Mouse (Mus musculus) C2C12 (cell line): ENCODE results near the gene H2afy. TPM values are rescaled to one million over a fixed set of nuclear protein-coding genes. Genes with fewer than 3 reads are reported as not detected.

Experiments used
- H3K27me3 ChIP-seq: one replicate; pipeline ENCODE4 v1.6.1; 2011; ENCODE audit not compliant: control insufficient read depth, insufficient read depth, insufficient read length
- H3K36me3 ChIP-seq: one replicate; pipeline ENCODE4 v1.6.1; 2011; ENCODE audit not compliant: control insufficient read depth, insufficient read depth
- H3K4me3 ChIP-seq: one replicate; pipeline ENCODE4 v1.5.1; 2011; ENCODE audit warnings: mild to moderate bottlenecking, control low read depth; ENCODE audit not compliant: poor library complexity, insufficient read depth, severe bottlenecking
- H3K79me2 ChIP-seq: one replicate; pipeline ENCODE4 v1.6.1; 2011; ENCODE audit not compliant: control insufficient read depth, insufficient read depth
- H3K79me3 ChIP-seq: one replicate; pipeline ENCODE4 v1.6.1; 2011; ENCODE audit warnings: low read depth, control low read depth
- H3ac ChIP-seq: one replicate; pipeline ENCODE3; 2011; ENCODE audit warnings: low read depth; ENCODE audit not compliant: control insufficient read depth, insufficient read length
- CEBPB ChIP-seq: IDR thresholded peaks from one replicate; pipeline ENCODE4 v1.6.1; 2011; ENCODE audit warnings: low read depth, mild to moderate bottlenecking, control low read depth, moderate library complexity
- CTCF ChIP-seq: IDR thresholded peaks from one replicate; pipeline ENCODE4 v1.5.1; 2011; ENCODE audit not compliant: control insufficient read depth, insufficient read depth, insufficient read length
- FOSL1 ChIP-seq: IDR thresholded peaks from one replicate; pipeline ENCODE4 v1.8.0; 2011; ENCODE audit warnings: mild to moderate bottlenecking, low read length; ENCODE audit not compliant: poor library complexity, insufficient read depth, severe bottlenecking
- MAX ChIP-seq: IDR thresholded peaks from one replicate; pipeline ENCODE4 v1.6.1; 2011; ENCODE audit warnings: mild to moderate bottlenecking, control low read depth
- MYOD1 ChIP-seq: IDR thresholded peaks from one replicate; pipeline ENCODE4 v1.6.1; 2011; ENCODE audit warnings: low read depth; ENCODE audit not compliant: control insufficient read depth, insufficient read length
- MYOG ChIP-seq: IDR thresholded peaks from one replicate; pipeline ENCODE4 v1.6.1; 2011; ENCODE audit not compliant: control insufficient read depth, insufficient read length; ENCODE audit errors: extremely low read depth
- USF1 ChIP-seq: IDR thresholded peaks from one replicate; pipeline ENCODE4 v1.6.1; 2011; ENCODE audit warnings: low read depth, mild to moderate bottlenecking, control low read depth, moderate library complexity
- polyA plus RNA-seq: library from polyadenylated mRNA; unstranded; fragments of >200 nt; fragmentation: generic; extraction: Trizol; gene quantifications from one replicate; pipeline ENCODE4 v1.2.1, GENCODE M21; 2012; ENCODE audit warnings: missing spikeins

H2afy gene
- polyA plus RNA-seq, 1 experiment = 94.5 TPM

DNA sequence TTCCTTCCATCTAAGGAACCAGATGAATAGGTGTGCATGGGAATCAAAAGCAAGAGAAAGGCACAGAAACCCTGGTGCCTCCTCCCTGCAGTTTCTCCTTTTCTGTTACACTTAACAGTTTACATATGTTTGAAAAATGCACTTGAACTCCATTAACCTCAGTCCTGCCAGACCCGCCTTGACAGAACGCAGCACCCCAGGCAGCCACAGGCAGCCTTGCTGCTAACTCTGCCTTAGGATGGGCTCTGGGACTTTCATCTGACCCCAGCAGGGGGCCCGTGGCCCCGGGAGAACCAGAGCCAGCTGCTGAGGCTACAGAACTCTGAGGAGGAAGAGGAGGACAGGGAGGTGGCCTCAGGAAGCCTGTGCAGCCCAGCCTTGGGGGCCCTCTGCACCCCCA is 23.7 kb downstream of the H2afy start:
- Histone ChIP-seq H3ac (no peak overlapping the region), H3K79me3 (peaks cover 24% of the 10 kb centered on the region), H3K79me2 (peaks cover 94% of the 10 kb centered on the region), H3K4me3 (no peak overlapping the region), H3K36me3 (peaks cover 38% of the 10 kb centered on the region), H3K27me3 (no peaks in the 10 kb centered on the region)
- TF ChIP-seq CTCF = no peak
- TF ChIP-seq MYOG = no peak
- no peak for TF ChIP-seq MAX
- no peak for TF ChIP-seq CEBPB
- no peak for TF ChIP-seq FOSL1
- TF ChIP-seq MYOD1 = no peak
- TF ChIP-seq USF1 = no peak

DNA sequence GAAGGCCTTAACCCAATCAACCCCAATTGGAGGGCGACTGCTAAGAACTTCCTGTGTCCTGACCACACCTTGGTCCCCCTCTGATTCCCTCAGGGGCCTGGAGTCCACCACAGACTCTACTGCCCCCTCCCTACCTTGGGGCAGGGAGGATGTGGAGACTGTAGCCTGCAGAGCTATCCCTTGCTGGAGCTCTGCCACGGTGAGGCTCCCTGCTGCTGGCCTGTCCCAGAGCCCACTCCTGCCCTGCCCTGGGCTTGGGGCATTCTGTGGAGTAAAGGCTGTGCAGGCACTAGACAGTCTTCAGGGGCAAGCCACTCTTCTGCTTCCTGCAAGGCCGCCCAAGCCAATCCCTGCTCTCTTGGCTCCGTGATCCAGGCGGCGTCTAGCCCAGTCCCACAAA is 24.6 kb downstream of the H2afy start:
- Histone ChIP-seq H3K36me3 (peaks cover 38% of the 10 kb centered on the region), H3ac (no peak overlapping the region), H3K79me2 (peaks cover 94% of the 10 kb centered on the region), H3K4me3 (no peak overlapping the region), H3K27me3 (no peaks in the 10 kb centered on the region), H3K79me3 (peaks cover 26% of the 10 kb centered on the region)
- TF ChIP-seq FOSL1 = no peak
- TF ChIP-seq CEBPB = no peak
- no peak for TF ChIP-seq MYOG
- no peak for TF ChIP-seq MYOD1
- no peak for TF ChIP-seq MAX
- TF ChIP-seq CTCF = no peak
- no peak for TF ChIP-seq USF1

DNA sequence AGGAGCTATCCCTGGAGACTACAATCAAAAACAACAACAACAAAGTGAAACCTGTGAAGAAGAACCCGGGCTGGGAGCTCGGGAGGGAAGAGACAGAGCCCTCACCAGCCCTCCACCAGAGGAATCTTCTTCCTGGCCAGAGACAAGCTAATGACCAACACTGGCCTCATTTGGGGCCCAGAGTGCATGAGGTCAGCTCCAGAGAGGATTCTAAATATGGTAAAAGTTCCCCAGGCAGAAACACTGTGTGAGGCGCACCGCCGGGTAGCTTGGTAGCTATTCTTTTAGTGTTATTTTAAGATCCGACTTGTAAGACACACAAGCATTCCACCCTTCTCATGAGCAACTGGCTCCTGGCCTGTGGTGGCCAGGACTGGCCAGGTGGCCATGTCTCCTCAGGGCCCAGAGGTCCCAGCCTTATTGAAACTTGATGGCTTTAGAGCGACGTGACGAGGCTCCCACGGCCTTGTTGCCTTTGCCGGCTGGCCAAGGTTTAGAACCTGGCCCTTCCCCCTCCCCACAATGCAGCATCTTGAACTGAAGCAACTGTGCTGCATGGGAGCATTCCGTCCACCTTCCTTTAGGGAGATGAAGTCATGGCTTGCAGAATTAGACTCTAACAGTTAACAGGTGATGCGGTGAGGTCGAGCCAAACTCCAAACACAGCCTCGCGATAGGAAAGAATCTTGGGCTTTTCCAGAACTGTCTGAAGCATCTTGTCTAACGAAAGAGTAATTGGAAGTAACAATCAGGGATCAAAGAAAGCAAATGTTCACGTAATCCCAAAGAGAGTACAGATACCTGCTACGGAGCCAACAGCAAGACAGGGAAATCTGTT is 25.2 kb downstream of the H2afy start:
- no peaks in the 10 kb centered on the region for H3K27me3 ChIP-seq
- peaks cover 94% of the 10 kb centered on the region for H3K79me2 ChIP-seq
- H3K79me3 ChIP-seq = peaks cover 24% of the 10 kb centered on the region
- no peak overlapping the region for H3ac ChIP-seq
- TF ChIP-seq CEBPB (no peak), USF1 (no peak), MYOD1 (no peak), FOSL1 (no peak), MYOG (no peak), MAX (no peak), CTCF (no peak)
- H3K4me3 ChIP-seq = no peak overlapping the region
- H3K36me3 ChIP-seq = peaks cover 42% of the 10 kb centered on the region

DNA sequence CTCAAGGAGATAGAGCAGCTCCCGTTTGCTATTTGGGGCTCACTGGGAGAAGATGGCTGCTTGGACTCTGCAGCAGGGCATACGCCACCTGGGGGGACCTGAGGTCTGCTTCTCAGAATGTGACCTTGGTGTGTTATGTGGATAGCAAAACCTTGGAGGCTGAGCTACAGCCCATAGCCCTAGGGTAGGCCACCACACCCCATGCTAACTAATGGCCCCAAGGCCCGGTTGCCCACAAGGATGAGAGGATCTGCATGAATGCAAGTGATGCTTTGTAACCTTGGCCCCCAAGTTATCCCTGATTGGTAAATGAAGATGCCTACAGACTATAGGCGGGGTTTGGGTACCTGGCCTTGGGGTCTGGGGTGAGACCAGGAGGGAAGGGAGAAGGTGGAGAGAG is 26.5 kb downstream of the H2afy start:
- H3K36me3 ChIP-seq = peaks cover 49% of the 10 kb centered on the region
- H3ac ChIP-seq = no peak overlapping the region
- peaks cover 89% of the 10 kb centered on the region for H3K79me2 ChIP-seq
- H3K79me3 ChIP-seq = peaks cover 24% of the 10 kb centered on the region
- no peak overlapping the region for H3K4me3 ChIP-seq
- no peak for TF ChIP-seq MAX
- TF ChIP-seq MYOG = no peak
- no peak for TF ChIP-seq FOSL1
- TF ChIP-seq MYOD1 = no peak
- TF ChIP-seq CTCF = no peak
- TF ChIP-seq USF1 = no peak
- no peak for TF ChIP-seq CEBPB
- H3K27me3 ChIP-seq = no peaks in the 10 kb centered on the region

DNA sequence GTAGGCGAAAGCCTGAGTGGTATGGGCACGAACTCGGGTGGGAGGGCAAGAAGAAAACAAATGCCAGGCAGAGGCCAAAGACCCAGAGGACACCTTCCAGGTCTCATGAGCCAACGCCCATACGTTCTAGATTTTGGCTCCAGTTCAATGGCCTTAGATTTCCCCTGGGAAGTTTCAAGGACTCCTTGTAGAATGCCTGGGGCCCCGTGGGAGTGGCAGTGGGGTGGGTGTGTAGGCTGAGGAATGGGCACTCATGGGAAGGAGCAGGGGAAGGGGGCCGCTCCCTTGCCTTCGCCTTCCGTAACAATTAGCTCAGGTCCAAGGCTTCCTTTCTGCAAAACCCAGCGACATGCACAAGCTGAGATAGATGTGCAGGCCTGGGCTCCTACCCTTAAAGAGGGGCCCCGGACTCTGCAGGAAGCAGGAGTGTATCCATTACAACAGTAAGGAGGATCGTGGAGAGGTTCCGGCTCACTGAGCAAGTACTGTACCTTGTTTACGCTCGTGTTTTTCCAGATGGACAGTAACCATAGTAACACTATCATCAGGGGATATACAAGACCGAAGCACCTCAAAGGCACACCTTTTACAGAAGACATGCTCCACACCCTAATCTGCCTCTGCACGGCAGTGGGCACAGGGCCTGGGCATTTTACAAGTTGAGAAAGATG is 27.2 kb downstream of the H2afy start:
- Histone ChIP-seq H3K36me3 (peaks cover 50% of the 10 kb centered on the region), H3ac (no peak overlapping the region), H3K79me3 (peaks cover 22% of the 10 kb centered on the region), H3K79me2 (peaks cover 82% of the 10 kb centered on the region), H3K4me3 (no peak overlapping the region), H3K27me3 (no peaks in the 10 kb centered on the region)
- no peak for TF ChIP-seq USF1
- no peak for TF ChIP-seq CTCF
- TF ChIP-seq MYOG = no peak
- TF ChIP-seq MAX = no peak
- TF ChIP-seq CEBPB = no peak
- TF ChIP-seq MYOD1 = no peak
- no peak for TF ChIP-seq FOSL1
